In the genomic region with DNA sequence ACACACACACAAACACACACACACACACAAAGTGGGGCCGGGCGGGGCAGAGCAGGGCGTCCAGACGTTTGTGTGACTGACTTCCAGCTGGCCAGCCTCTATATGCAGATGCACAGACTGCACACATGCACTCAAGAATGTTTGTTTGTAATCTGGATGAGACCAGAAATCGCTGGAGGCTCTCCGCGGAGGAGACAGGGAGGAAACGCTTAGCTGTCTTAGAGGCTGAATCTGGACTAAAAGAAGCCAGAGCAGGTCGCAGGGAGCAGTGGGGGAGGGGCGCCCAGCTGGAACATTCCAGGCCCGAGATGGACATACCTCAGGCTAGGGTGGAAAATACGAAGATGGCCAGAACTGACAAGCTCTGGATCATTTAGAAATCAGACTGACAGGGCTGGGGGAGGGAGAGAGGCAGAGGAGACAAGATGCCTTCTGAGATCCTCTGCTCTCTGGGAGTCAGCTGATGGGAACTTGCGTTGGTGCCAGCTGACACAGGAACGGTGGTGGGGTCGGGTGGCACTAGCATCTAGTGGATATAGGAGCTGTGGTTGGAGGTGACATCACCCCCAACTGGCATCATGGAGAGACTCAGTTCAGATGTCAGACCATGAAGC, we compare ENCODE assay signal across 9 mouse cellular contexts. TPM values are rescaled to one million over a fixed set of nuclear protein-coding genes. Genes with fewer than 3 reads are reported as not detected.
DNase-seq lines count a peak whose midpoint lies in the region.
"Had no signal": no experiment of that assay in that cellular context is flagged by ENCODE, and none has a peak within 500 bp of the region (broad histone marks: within the 10 kb centered on the region; RNA-seq: fewer than 3 reads in every experiment).

No protein-coding gene starts in this region.

- intact Hi-C loops in heart, postnatal 14 days (cut with DNase I) = loop anchor here (10.0 kb wide), 1 partner anchor 382 kb away; no protein-coding TSS in a partner anchor

- peak; percentile 47 for DNase-seq in ovary, postnatal 14 days (ENCODE audit: low spot score)
- no peak for DNase-seq in ovary, adult 18-20 months (ENCODE audit: low spot score)
- DNase-seq in cerebellum, postnatal 36 days = peak; percentile 35 to 40
- DNase-seq in heart, postnatal 14 days = peak; percentile 52 to 55
- peak; percentile 63 for DNase-seq in lung, postnatal 14 days
- no peak for DNase-seq in thymus, postnatal 10 days (ENCODE audit: low spot score in 2 of 2)
- no peak for DNase-seq in adrenal gland, adult 8-10 months
- no peak for DNase-seq in layer of hippocampus, adult 9-10 months (ENCODE audit: low spot score)
- DNase-seq: liver, embryonic 13.5 days had no signal

RNA-seq across cellular contexts. Expression of a gene that starts 7.6 kb away (rescaled TPM):
- 10 to 100 TPM; 52.0 to 52.5 TPM for total RNA-seq in heart, postnatal 14 days (2021)
- 10 to 100 TPM; 51.7 to 94.5 (median 70.6) TPM for total RNA-seq in adrenal gland, adult 8-10 months (2022)

Comparison
In these comparisons a context has a peak if more than half of its experiments do, and no peak if none do; other contexts are left out.
1. DNase-seq: peak in ovary, postnatal 14 days (single experiment), cerebellum, postnatal 36 days (2 of 2), heart, postnatal 14 days (2 of 2) and lung, postnatal 14 days (single experiment); none in ovary, adult 18-20 months (single experiment), thymus, postnatal 10 days (0 of 2), adrenal gland, adult 8-10 months (single experiment) and layer of hippocampus, adult 9-10 months (single experiment).